In the genomic region with DNA sequence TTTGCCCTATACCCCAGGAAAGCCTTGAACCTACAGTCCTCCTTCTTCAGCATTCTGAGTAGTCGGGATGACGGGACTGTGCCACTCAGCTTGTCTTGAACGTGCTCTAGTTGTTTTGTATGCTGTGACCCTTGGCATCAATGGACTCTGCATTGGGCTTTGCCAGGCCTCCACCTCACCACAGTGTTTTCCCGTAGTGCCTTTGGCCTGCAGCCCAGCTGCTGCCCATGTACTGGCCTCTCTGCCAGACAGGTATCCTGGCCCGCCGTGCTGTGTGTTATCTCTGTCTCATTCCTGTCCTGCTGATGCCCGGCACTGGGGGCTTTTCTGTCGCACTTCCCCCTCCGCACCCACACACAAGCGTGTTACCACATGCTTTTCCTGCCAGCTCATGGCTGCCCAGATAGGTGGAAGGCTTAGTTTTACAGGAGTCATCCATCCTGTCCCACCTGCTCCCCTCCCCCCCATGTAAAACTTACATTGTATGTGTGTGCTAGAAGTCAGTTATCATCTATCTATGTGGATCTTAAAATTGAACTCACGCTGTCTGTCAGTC, we compare ENCODE assay signal across 20 mouse cellular contexts. TPM values are rescaled to one million over a fixed set of nuclear protein-coding genes. Genes with fewer than 3 reads are reported as not detected.
DNase-seq lines count a peak whose midpoint lies in the region; ATAC-seq and TF ChIP-seq lines count a peak whose summit lies in the region.
"Had no signal": no experiment of that assay in that cellular context is flagged by ENCODE, and none has a peak within 500 bp of the region (broad histone marks: within the 10 kb centered on the region; RNA-seq: fewer than 3 reads in every experiment).

No protein-coding gene starts in this region.

- no peak for TF ChIP-seq CTCF in forebrain, postnatal 0 days (IDR thresholded peaks at IDR 0.05; ENCODE audit: low read depth)

- H3K27ac ChIP-seq in hindbrain, embryonic 13.5 days = no peak overlapping the region
- no peak overlapping the region for H3K27ac ChIP-seq in hindbrain, embryonic 16.5 days (ENCODE audit: low read depth, low read length)
- H3K27ac ChIP-seq in forebrain, embryonic 11.5 days (ENCODE audit: low read depth, low read length) = no peak overlapping the region
- H3K27ac ChIP-seq in forebrain, postnatal 0 days (ENCODE audit: low read depth, low read length) = no peak overlapping the region
- H3K27ac ChIP-seq: embryonic facial prominence, embryonic 12.5 days; forebrain, embryonic 10.5 days; hindbrain, embryonic 12.5 days; kidney, postnatal 0 days; left cerebral cortex, adult 2 months; limb, embryonic 15.5 days had no signal

- H3K36me3 ChIP-seq in hindbrain, embryonic 13.5 days = peaks cover 84% of the 10 kb centered on the region
- peaks cover 18% of the 10 kb centered on the region for H3K36me3 ChIP-seq in hindbrain, embryonic 16.5 days (ENCODE audit: control insufficient read depth, insufficient read depth, low read length)
- H3K36me3 ChIP-seq in forebrain, embryonic 11.5 days (ENCODE audit: control insufficient read depth, insufficient read depth, low read length) = peaks cover 9% of the 10 kb centered on the region; the same call in 1 of the 2 replicates
- peaks cover 68% of the 10 kb centered on the region for H3K36me3 ChIP-seq in forebrain, postnatal 0 days (ENCODE audit: insufficient read depth)

- H3K4me3 ChIP-seq in hindbrain, embryonic 13.5 days = no peak overlapping the region
- no peak overlapping the region for H3K4me3 ChIP-seq in hindbrain, embryonic 16.5 days (ENCODE audit: low read length)
- H3K4me3 ChIP-seq in forebrain, embryonic 11.5 days (ENCODE audit: low read depth, low read length) = no peak overlapping the region
- H3K4me3 ChIP-seq in forebrain, postnatal 0 days (ENCODE audit: low read depth, low read length) = no peak overlapping the region
- H3K4me3 ChIP-seq: embryonic facial prominence, embryonic 12.5 days; forebrain, embryonic 10.5 days; hindbrain, embryonic 12.5 days; left cerebral cortex, adult 2 months; limb, embryonic 15.5 days had no signal

- peak; percentile 45 for DNase-seq in adrenal gland, postnatal 10 days
- no peak for DNase-seq in adrenal gland, adult 8-10 months
- DNase-seq in urinary bladder, postnatal 14 days (ENCODE audit: low spot score) = peak; percentile 41
- DNase-seq in urinary bladder, postnatal 4 days (ENCODE audit: low spot score in 2 of 2) = no peak
- no peak for DNase-seq in forebrain, embryonic 11.5 days (ENCODE audit: low spot score)
- DNase-seq in forebrain, postnatal 0 days = no peak
- DNase-seq: lung, postnatal 4 days had no signal

- 94% methylated on average over 11 of the region's 11 CpGs for WGBS in hindbrain, embryonic 13.5 days
- 92% methylated on average over 11 of the region's 11 CpGs for WGBS in hindbrain, embryonic 16.5 days
- WGBS in forebrain, embryonic 11.5 days = 98% methylated on average over 11 of the region's 11 CpGs
- WGBS in forebrain, postnatal 0 days = 85% methylated on average over 11 of the region's 11 CpGs

- H3K9me3 ChIP-seq in hindbrain, embryonic 13.5 days = no peaks in the 10 kb centered on the region
- H3K9me3 ChIP-seq in hindbrain, embryonic 16.5 days (ENCODE audit: control insufficient read depth, low read length) = no peaks in the 10 kb centered on the region
- no peaks in the 10 kb centered on the region for H3K9me3 ChIP-seq in forebrain, embryonic 11.5 days (ENCODE audit: control insufficient read depth, low read length)
- H3K9me3 ChIP-seq in forebrain, postnatal 0 days (ENCODE audit: low read length) = no peaks in the 10 kb centered on the region
- H3K9me3 ChIP-seq: embryonic facial prominence, embryonic 12.5 days; forebrain, embryonic 10.5 days; hindbrain, embryonic 12.5 days; limb, embryonic 15.5 days had no signal

- no peak for ATAC-seq in hindbrain, embryonic 13.5 days (ENCODE audit: low FRiP score)
- no peak for ATAC-seq in hindbrain, embryonic 16.5 days
- no peak for ATAC-seq in forebrain, embryonic 11.5 days (replicated peaks; ENCODE audit: low FRiP score)
- ATAC-seq in forebrain, postnatal 0 days = no peak
- ATAC-seq: Patski had no signal

- H3K27me3 ChIP-seq in hindbrain, embryonic 13.5 days = no peaks in the 10 kb centered on the region
- no peaks in the 10 kb centered on the region for H3K27me3 ChIP-seq in hindbrain, embryonic 16.5 days (replicated peaks; ENCODE audit: control insufficient read depth, insufficient read depth, low read length)
- no peaks in the 10 kb centered on the region for H3K27me3 ChIP-seq in forebrain, embryonic 11.5 days (ENCODE audit: control insufficient read depth, insufficient read depth, low read length)
- H3K27me3 ChIP-seq in forebrain, postnatal 0 days (ENCODE audit: insufficient read depth, low read length) = no peaks in the 10 kb centered on the region
- H3K27me3 ChIP-seq: embryonic facial prominence, embryonic 12.5 days; hindbrain, embryonic 12.5 days; limb, embryonic 15.5 days; Patski had no signal

- no peak overlapping the region for H3K4me2 ChIP-seq in hindbrain, embryonic 13.5 days
- no peak overlapping the region for H3K4me2 ChIP-seq in hindbrain, embryonic 16.5 days (ENCODE audit: low read length)
- H3K4me2 ChIP-seq in forebrain, embryonic 11.5 days (ENCODE audit: low read depth, low read length, severe bottlenecking) = no peak overlapping the region
- no peak overlapping the region for H3K4me2 ChIP-seq in forebrain, postnatal 0 days (ENCODE audit: low read depth)
- H3K4me2 ChIP-seq: embryonic facial prominence, embryonic 12.5 days; hindbrain, embryonic 12.5 days; limb, embryonic 15.5 days had no signal

- no peaks in the 10 kb centered on the region for H3K4me1 ChIP-seq in hindbrain, embryonic 13.5 days (replicated peaks)
- H3K4me1 ChIP-seq in hindbrain, embryonic 16.5 days (ENCODE audit: control insufficient read depth, insufficient read depth, low read depth, low read length) = no peaks in the 10 kb centered on the region
- H3K4me1 ChIP-seq in forebrain, embryonic 11.5 days (replicated peaks; ENCODE audit: control insufficient read depth, insufficient read depth, low read length) = no peaks in the 10 kb centered on the region
- no peaks in the 10 kb centered on the region for H3K4me1 ChIP-seq in forebrain, postnatal 0 days (ENCODE audit: insufficient read depth)
- H3K4me1 ChIP-seq: embryonic facial prominence, embryonic 12.5 days; forebrain, embryonic 10.5 days; hindbrain, embryonic 12.5 days; limb, embryonic 15.5 days had no signal

- H3K9ac ChIP-seq in hindbrain, embryonic 13.5 days = peak overlapping the region; percentile 29; the same call in 1 of the 2 replicates
- no peak overlapping the region for H3K9ac ChIP-seq in hindbrain, embryonic 16.5 days (ENCODE audit: low read depth, low read length)
- no peak overlapping the region for H3K9ac ChIP-seq in forebrain, embryonic 11.5 days (ENCODE audit: low read length)
- H3K9ac ChIP-seq in forebrain, postnatal 0 days = no peak overlapping the region
- H3K9ac ChIP-seq: embryonic facial prominence, embryonic 12.5 days; hindbrain, embryonic 12.5 days; limb, embryonic 15.5 days had no signal

RNA-seq across cellular contexts. Expression of a gene that starts 10.9 kb away (rescaled TPM):
- total RNA-seq in adrenal gland, postnatal 10 days (2021) = 10 to 100 TPM; 51.1 to 56.7 TPM
- total RNA-seq in adrenal gland, adult 8-10 months (2022) = 10 to 100 TPM; 39.8 to 56.8 (median 46.2) TPM
- polyA plus RNA-seq in hindbrain, embryonic 13.5 days (2015; fragmentation: Nextera tagmentation; extraction: Ambion mirVana) = 192 and 194 TPM in 2 replicates
- polyA plus RNA-seq in hindbrain, embryonic 16.5 days (2015; fragmentation: Nextera tagmentation; extraction: Ambion mirVana) = 189 and 192 TPM in 2 replicates
- polyA plus RNA-seq in forebrain, embryonic 11.5 days (2014; fragmentation: Nextera tagmentation; extraction: Ambion mirVana) = 375 and 391 TPM in 2 replicates
- 68.9 and 97.5 TPM in 2 replicates for total RNA-seq in forebrain, postnatal 0 days (2014; rRNA removed)
- polyA plus RNA-seq in forebrain, postnatal 0 days (2015; fragmentation: Nextera tagmentation; extraction: Ambion mirVana) = 150 and 160 TPM in 2 replicates

RNA-seq across cellular contexts. Expression of a gene that starts 22.7 kb away (rescaled TPM):
- 1 to 10 TPM; 3.8 to 4.3 TPM for total RNA-seq in adrenal gland, postnatal 10 days (2021)
- total RNA-seq in adrenal gland, adult 8-10 months (2022) = 10 to 100 TPM in 2 of 4 experiments, 1 to 10 TPM in 2; 4.8 to 11.3 (median 8.0) TPM
- polyA plus RNA-seq in hindbrain, embryonic 13.5 days (2015; fragmentation: Nextera tagmentation; extraction: Ambion mirVana) = 5.7 and 6.0 TPM in 2 replicates
- polyA plus RNA-seq in hindbrain, embryonic 16.5 days (2015; fragmentation: Nextera tagmentation; extraction: Ambion mirVana) = 2.1 and 2.6 TPM in 2 replicates
- polyA plus RNA-seq in forebrain, embryonic 11.5 days (2014; fragmentation: Nextera tagmentation; extraction: Ambion mirVana) = 2.2 and 3.8 TPM in 2 replicates
- total RNA-seq in forebrain, postnatal 0 days (2014; rRNA removed) = 1.5 and 1.8 TPM in 2 replicates
- 1.2 and 2.5 TPM in 2 replicates for polyA plus RNA-seq in forebrain, postnatal 0 days (2015; fragmentation: Nextera tagmentation; extraction: Ambion mirVana)

RNA-seq across cellular contexts. Expression of a gene that starts 32.1 kb away (rescaled TPM):
- not detected for total RNA-seq in adrenal gland, postnatal 10 days (2021)
- total RNA-seq in adrenal gland, adult 8-10 months (2022) = not detected
- 0.42 and 0.43 TPM in 2 replicates for polyA plus RNA-seq in hindbrain, embryonic 13.5 days (2015; fragmentation: Nextera tagmentation; extraction: Ambion mirVana)
- polyA plus RNA-seq in hindbrain, embryonic 16.5 days (2015; fragmentation: Nextera tagmentation; extraction: Ambion mirVana) = 0.22 and 0.45 TPM in 2 replicates
- polyA plus RNA-seq in forebrain, embryonic 11.5 days (2014; fragmentation: Nextera tagmentation; extraction: Ambion mirVana) = not detected in 2 replicates
- not detected in 2 replicates for total RNA-seq in forebrain, postnatal 0 days (2014; rRNA removed)
- 0.55 and 0.97 TPM in 2 replicates for polyA plus RNA-seq in forebrain, postnatal 0 days (2015; fragmentation: Nextera tagmentation; extraction: Ambion mirVana)
- total RNA-seq: adrenal gland, adult 18-20 months; gastrocnemius, adult 18-20 months had no signal
- polyA plus RNA-seq: forebrain, embryonic 10.5 days; neural tube, embryonic 14.5 days; spleen, adult 2 months had no signal

RNA-seq across cellular contexts. Expression of a gene that starts 39.9 kb away (rescaled TPM):
- 10 to 100 TPM; 21.8 to 24.1 TPM for total RNA-seq in adrenal gland, postnatal 10 days (2021)
- 10 to 100 TPM; 18.8 to 28.2 (median 22.9) TPM for total RNA-seq in adrenal gland, adult 8-10 months (2022)
- polyA plus RNA-seq in hindbrain, embryonic 13.5 days (2015; fragmentation: Nextera tagmentation; extraction: Ambion mirVana) = 14.4 and 15.1 TPM in 2 replicates
- polyA plus RNA-seq in hindbrain, embryonic 16.5 days (2015; fragmentation: Nextera tagmentation; extraction: Ambion mirVana) = 14.4 and 15.8 TPM in 2 replicates
- 6.1 and 6.8 TPM in 2 replicates for polyA plus RNA-seq in forebrain, embryonic 11.5 days (2014; fragmentation: Nextera tagmentation; extraction: Ambion mirVana)
- total RNA-seq in forebrain, postnatal 0 days (2014; rRNA removed) = 162 and 164 TPM in 2 replicates
- 12.7 and 14.5 TPM in 2 replicates for polyA plus RNA-seq in forebrain, postnatal 0 days (2015; fragmentation: Nextera tagmentation; extraction: Ambion mirVana)

RNA-seq across cellular contexts. Expression of a gene that starts 47.2 kb away (rescaled TPM):
- 100 to 1,000 TPM; 270 to 283 TPM for total RNA-seq in adrenal gland, postnatal 10 days (2021)
- total RNA-seq in adrenal gland, adult 8-10 months (2022) = 100 to 1,000 TPM; 241 to 258 (median 257) TPM
- 336 and 347 TPM in 2 replicates for polyA plus RNA-seq in hindbrain, embryonic 13.5 days (2015; fragmentation: Nextera tagmentation; extraction: Ambion mirVana)
- polyA plus RNA-seq in hindbrain, embryonic 16.5 days (2015; fragmentation: Nextera tagmentation; extraction: Ambion mirVana) = 332 and 340 TPM in 2 replicates
- 493 and 540 TPM in 2 replicates for polyA plus RNA-seq in forebrain, embryonic 11.5 days (2014; fragmentation: Nextera tagmentation; extraction: Ambion mirVana)
- total RNA-seq in forebrain, postnatal 0 days (2014; rRNA removed) = 498 and 525 TPM in 2 replicates
- polyA plus RNA-seq in forebrain, postnatal 0 days (2015; fragmentation: Nextera tagmentation; extraction: Ambion mirVana) = 315 and 343 TPM in 2 replicates

Comparison
In these comparisons a context has a peak if more than half of its experiments do, and no peak if none do; other contexts are left out.
1. DNase-seq: peak in adrenal gland, postnatal 10 days (single experiment) and urinary bladder, postnatal 14 days (single experiment); none in adrenal gland, adult 8-10 months (single experiment), urinary bladder, postnatal 4 days (0 of 2), forebrain, embryonic 11.5 days (single experiment) and forebrain, postnatal 0 days (single experiment).